Mouse (Mus musculus) bone marrow macrophage, adult 2 months (primary cell): ENCODE data around the gene Vps37b. TPM values are rescaled to one million over a fixed set of nuclear protein-coding genes. Genes with fewer than 3 reads are reported as not detected.
A peak's percentile ranks its signal among the peaks of the same experiment; 100 is the strongest.

Experiments used
- H3K27ac ChIP-seq: 2 replicates; pipeline ENCODE4 v1.5.1; 2012; ENCODE audit warnings: low read depth, low read length; ENCODE audit not compliant: insufficient read depth
- H3K4me1 ChIP-seq: 2 replicates; pipeline ENCODE4 v1.6.1; 2012; ENCODE audit warnings: low read length; ENCODE audit not compliant: control insufficient read depth, insufficient read depth
- H3K4me3 ChIP-seq: 2 replicates; pipeline ENCODE4 v1.5.1; 2012; ENCODE audit warnings: mild to moderate bottlenecking, low read length, moderate library complexity; ENCODE audit not compliant: insufficient read depth
- CTCF ChIP-seq: IDR thresholded peaks from 2 replicates; pipeline ENCODE4 v1.5.1; 2012; ENCODE audit warnings: low read depth, mild to moderate bottlenecking, low read length, moderate library complexity
- POLR2A ChIP-seq: IDR thresholded peaks from 2 replicates; pipeline ENCODE4 v1.6.1; 2012; ENCODE audit warnings: mild to moderate bottlenecking, low read depth, low read length, borderline replicate concordance
- polyA plus RNA-seq: library from polyadenylated mRNA; stranded (reverse); fragments of >200 nt; gene quantifications from 2 replicates; pipeline ENCODE4 v1.2.4, GENCODE M21; 2012; ENCODE audit not compliant: missing spikeins, insufficient read depth, insufficient read length

Gene Vps37b
- polyA plus RNA-seq, 1 experiment, result 16.8 TPM

- no peak overlapping the region for H3K4me3 ChIP-seq
- H3K4me1 ChIP-seq, result peaks cover 11% of the 10 kb centered on the region
- TF ChIP-seq POLR2A (no peak), CTCF (no peak)
- no peak overlapping the region for H3K27ac ChIP-seq
Measured at GRCm38 (mm10) chr5:124005591-124005990, 26.5 kb downstream of the Vps37b start.

GRCm38 (mm10) chr5:124005151-124005500, 26.9 kb downstream of the Vps37b start:
- peaks cover 6% of the 10 kb centered on the region for H3K4me1 ChIP-seq
- TF ChIP-seq CTCF (no peak), POLR2A (no peak)
- no peak overlapping the region for H3K4me3 ChIP-seq
- H3K27ac ChIP-seq, result no peak overlapping the region

GRCm38 (mm10) chr5:124004356-124005150, 27.5 kb downstream of the Vps37b start:
- Histone ChIP-seq H3K4me3 (no peak overlapping the region), H3K27ac (no peak overlapping the region), H3K4me1 (0 out of 2 replicates have a peak, but pooled peaks cover under 1% of the 10 kb centered on the region)
- no peak for TF ChIP-seq POLR2A
- no peak for TF ChIP-seq CTCF

- Histone ChIP-seq H3K4me3 (no peak overlapping the region), H3K4me1 (no peaks in the 10 kb centered on the region), H3K27ac (no peak overlapping the region)
- TF ChIP-seq CTCF, result no peak
- TF ChIP-seq POLR2A, result no peak
Measured at GRCm38 (mm10) chr5:124003375-124003774, 28.7 kb downstream of the Vps37b start.

GRCm38 (mm10) chr5:124002876-124003275, 29.2 kb downstream of the Vps37b start:
- H3K4me1 ChIP-seq, result no peaks in the 10 kb centered on the region
- TF ChIP-seq POLR2A, result no peak
- no peak for TF ChIP-seq CTCF
- no peak overlapping the region for H3K4me3 ChIP-seq
- H3K27ac ChIP-seq, result no peak overlapping the region

- no peaks in the 10 kb centered on the region for H3K4me1 ChIP-seq
- H3K4me3 ChIP-seq, result no peak overlapping the region
- no peak overlapping the region for H3K27ac ChIP-seq
- no peak for TF ChIP-seq CTCF
- TF ChIP-seq POLR2A, result no peak
Measured at GRCm38 (mm10) chr5:124001274-124001673, 30.8 kb downstream of the Vps37b start.

- Histone ChIP-seq H3K27ac (no peak overlapping the region), H3K4me3 (no peak overlapping the region), H3K4me1 (no peaks in the 10 kb centered on the region)
- TF ChIP-seq POLR2A (no peak), CTCF (peak; percentile 92)
Measured at GRCm38 (mm10) chr5:124000824-124001223, 31.2 kb downstream of the Vps37b start.

GRCm38 (mm10) chr5:123998370-123998769, 33.7 kb downstream of the Vps37b start:
- no peak overlapping the region for H3K27ac ChIP-seq
- H3K4me3 ChIP-seq, result no peak overlapping the region
- no peak for TF ChIP-seq CTCF
- no peak for TF ChIP-seq POLR2A
- no peaks in the 10 kb centered on the region for H3K4me1 ChIP-seq

GRCm38 (mm10) chr5:123997811-123998210, 34.3 kb downstream of the Vps37b start:
- Histone ChIP-seq H3K4me1 (no peaks in the 10 kb centered on the region), H3K4me3 (no peak overlapping the region), H3K27ac (no peak overlapping the region)
- TF ChIP-seq CTCF (no peak), POLR2A (no peak)

GRCm38 (mm10) chr5:123997211-123997751, 34.8 kb downstream of the Vps37b start:
- TF ChIP-seq CTCF (no peak), POLR2A (no peak)
- no peaks in the 10 kb centered on the region for H3K4me1 ChIP-seq
- H3K4me3 ChIP-seq, result no peak overlapping the region
- no peak overlapping the region for H3K27ac ChIP-seq
